ENCODE assay signal across 12 mouse cellular contexts in the genomic region with DNA sequence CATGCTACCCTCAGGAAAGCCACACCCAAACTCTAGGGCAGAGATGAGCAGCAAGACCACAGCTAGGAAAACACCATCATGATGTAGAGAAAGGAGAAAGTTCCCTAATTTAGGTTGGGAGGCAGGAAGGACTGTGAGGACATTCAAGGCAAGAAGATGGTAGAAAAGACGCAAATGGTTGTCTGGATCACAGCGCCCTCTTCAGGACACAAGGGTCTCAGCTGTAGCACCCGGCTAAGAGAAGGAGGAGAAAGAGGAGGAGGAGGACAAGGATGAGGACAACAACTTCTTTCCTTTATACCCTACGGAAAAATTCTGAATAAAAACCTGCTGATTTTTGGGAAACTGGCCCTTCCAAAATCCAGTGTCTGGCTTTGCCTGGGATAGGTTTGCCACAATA.
DNase-seq lines count a peak whose midpoint lies in the region; ATAC-seq lines count a peak whose summit lies in the region.
"Had no signal": no experiment of that assay in that cellular context is flagged by ENCODE, and none has a peak within 500 bp of the region (broad histone marks: within the 10 kb centered on the region; RNA-seq: fewer than 3 reads in every experiment).

No protein-coding gene starts in this region.

- H3K27me3 ChIP-seq in liver, embryonic 12.5 days (replicated peaks) = no peaks in the 10 kb centered on the region
- H3K27me3 ChIP-seq in kidney, embryonic 15.5 days = no peaks in the 10 kb centered on the region
- H3K27me3 ChIP-seq: midbrain, embryonic 13.5 days had no signal

- no peak overlapping the region for H3K4me2 ChIP-seq in liver, embryonic 12.5 days
- H3K4me2 ChIP-seq in kidney, embryonic 15.5 days = no peak overlapping the region
- H3K4me2 ChIP-seq: midbrain, embryonic 13.5 days had no signal

- H3K9ac ChIP-seq in liver, embryonic 12.5 days = no peak overlapping the region
- H3K9ac ChIP-seq in kidney, embryonic 15.5 days = no peak overlapping the region
- H3K9ac ChIP-seq: midbrain, embryonic 13.5 days had no signal

- no peak overlapping the region for H3K27ac ChIP-seq in liver, embryonic 12.5 days
- no peak overlapping the region for H3K27ac ChIP-seq in kidney, embryonic 15.5 days
- H3K27ac ChIP-seq: midbrain, embryonic 13.5 days had no signal

- DNase-seq in adrenal gland, adult 2 months = peak; percentile 1
- no peak for DNase-seq in adrenal gland, adult 8-10 months
- DNase-seq in liver = peak; percentile 9
- DNase-seq in R1 (ENCODE audit: low read depth, low spot score) = peak; percentile 58
- DNase-seq: cerebellum, adult 8-10 months; gastrocnemius, postnatal 10 days; thymus, postnatal 14 days had no signal

- no peak overlapping the region for H3K4me3 ChIP-seq in liver, embryonic 12.5 days
- H3K4me3 ChIP-seq in kidney, embryonic 15.5 days (replicated peaks) = no peak overlapping the region
- H3K4me3 ChIP-seq: midbrain, embryonic 13.5 days had no signal

- no peaks in the 10 kb centered on the region for H3K36me3 ChIP-seq in liver, embryonic 12.5 days
- H3K36me3 ChIP-seq in kidney, embryonic 15.5 days = no peaks in the 10 kb centered on the region
- H3K36me3 ChIP-seq: midbrain, embryonic 13.5 days had no signal

- WGBS in liver, embryonic 12.5 days (ENCODE audit: insufficient replicate concordance) = 42% methylated on average over 4 of the region's 4 CpGs
- 52% methylated on average over 4 of the region's 4 CpGs for WGBS in kidney, embryonic 15.5 days

- no peaks in the 10 kb centered on the region for H3K9me3 ChIP-seq in liver, embryonic 12.5 days (replicated peaks)
- H3K9me3 ChIP-seq in kidney, embryonic 15.5 days (replicated peaks) = no peaks in the 10 kb centered on the region
- H3K9me3 ChIP-seq: midbrain, embryonic 13.5 days had no signal

- no peaks in the 10 kb centered on the region for H3K4me1 ChIP-seq in liver, embryonic 12.5 days
- H3K4me1 ChIP-seq in kidney, embryonic 15.5 days = no peaks in the 10 kb centered on the region
- H3K4me1 ChIP-seq: midbrain, embryonic 13.5 days had no signal

- ATAC-seq in liver, embryonic 12.5 days = no peak
- ATAC-seq in megakaryocyte progenitor cell, adult 5-6 weeks (replicated peaks; ENCODE audit: poor library complexity) = peak; percentile 75
- no peak for ATAC-seq in inflammation-experienced regulatory T-cells, adult 6 months
- no peak for ATAC-seq in kidney, embryonic 15.5 days (replicated peaks; ENCODE audit: low FRiP score)
- ATAC-seq: midbrain, embryonic 13.5 days had no signal
